Mouse (Mus musculus) gastrocnemius, adult 18-20 months (tissue): ENCODE measurements around the gene Nr2e1. TPM values are rescaled to one million over a fixed set of nuclear protein-coding genes. Genes with fewer than 3 reads are reported as not detected.

Source experiments
- DNase-seq: peaks from one replicate; pipeline ENCODE4 v3.0.0; 2021; ENCODE audit warnings: low spot score
- total RNA-seq, 2 experiments: library from RNA; stranded (reverse); gene quantifications; 2 replicates each; pipeline ENCODE4 v1.2.3; 2021

Gene Nr2e1
- total RNA-seq, 2 experiments from 2014 or later, result not detected

- DNase-seq, result no peak
Observed at GRCm38 (mm10) chr10:42587961-42588750, 4.7 kb upstream of the Nr2e1 start.

GRCm38 (mm10) chr10:42585596-42586305 is 2.3 kb upstream of the Nr2e1 start:
- DNase-seq, result no peak

GRCm38 (mm10) chr10:42585156-42585555 is 1.7 kb upstream of the Nr2e1 start:
- no peak for DNase-seq

GRCm38 (mm10) chr10:42584436-42584983 is 1.1 kb upstream of the Nr2e1 start:
- DNase-seq, result no peak

- DNase-seq, result no peak
Observed at GRCm38 (mm10) chr10:42583902-42584435, 537 bp upstream of the Nr2e1 start.

GRCm38 (mm10) chr10:42582566-42583110 is 794 bp downstream of the Nr2e1 start:
- DNase-seq, result no peak

GRCm38 (mm10) chr10:42581694-42582565 is 1.5 kb downstream of the Nr2e1 start:
- DNase-seq, result no peak

GRCm38 (mm10) chr10:42580951-42581277 is 2.5 kb downstream of the Nr2e1 start:
- DNase-seq, result no peak

GRCm38 (mm10) chr10:42580131-42580950 is 3.1 kb downstream of the Nr2e1 start:
- no peak for DNase-seq

- DNase-seq, result no peak
Observed at GRCm38 (mm10) chr10:42579475-42580130, 3.8 kb downstream of the Nr2e1 start.

GRCm38 (mm10) chr10:42578698-42579474 is 4.5 kb downstream of the Nr2e1 start:
- DNase-seq, result no peak

- no peak for DNase-seq
Observed at GRCm38 (mm10) chr10:42578281-42578675, 5.2 kb downstream of the Nr2e1 start.

- DNase-seq, result no peak
Observed at GRCm38 (mm10) chr10:42577525-42578280, 5.7 kb downstream of the Nr2e1 start.

- DNase-seq, result no peak
Observed at GRCm38 (mm10) chr10:42574639-42575038, 8.8 kb downstream of the Nr2e1 start.

- no peak for DNase-seq
Observed at GRCm38 (mm10) chr10:42572971-42573370, 10.5 kb downstream of the Nr2e1 start.

- DNase-seq, result no peak
Observed at GRCm38 (mm10) chr10:42572567-42572966, 10.9 kb downstream of the Nr2e1 start.

GRCm38 (mm10) chr10:42562272-42562671 is 21.2 kb downstream of the Nr2e1 start:
- no peak for DNase-seq

- DNase-seq, result no peak
Observed at GRCm38 (mm10) chr10:42559581-42560200, 23.7 kb downstream of the Nr2e1 start.
